Mouse (Mus musculus) G1E (cell line): Measurements from ENCODE around the gene Cacna1c.

Experiments used
- CTCF ChIP-seq: IDR thresholded peaks from 2 replicates; pipeline ENCODE4 v1.5.1; 2012; ENCODE audit warnings: low read depth, low read length, inconsistent platforms, mixed read lengths
- GATA1 ChIP-seq: IDR thresholded peaks from 2 replicates; pipeline ENCODE4 v1.6.1; 2012; ENCODE audit warnings: borderline replicate concordance, low read length, inconsistent platforms, mixed read lengths

DNA sequence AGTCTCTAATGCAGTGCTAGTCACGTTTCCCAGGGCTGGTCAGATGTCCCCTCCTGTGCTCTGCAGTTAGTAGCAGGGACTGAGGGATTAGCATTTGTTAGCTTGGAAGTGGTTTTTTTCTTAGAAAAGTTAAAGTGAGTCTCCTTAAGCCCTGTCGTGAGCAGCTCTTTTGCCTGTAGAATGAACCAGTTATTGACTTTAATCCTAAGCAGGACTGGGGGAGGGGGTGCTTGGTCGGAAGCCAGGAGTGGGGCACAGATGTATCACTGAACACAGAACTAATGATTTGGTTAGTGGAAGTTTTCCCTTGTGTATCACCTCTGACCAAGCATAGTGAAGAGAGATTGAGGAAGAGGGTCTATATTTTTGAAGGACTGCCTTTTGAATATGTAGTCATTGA lies 12.4 kb downstream of the Cacna1c start:
- no peak for TF ChIP-seq GATA1
- TF ChIP-seq CTCF, result no peak
